Mouse (Mus musculus): Measurements from ENCODE around the gene Exoc6b. TPM values are rescaled to one million over a fixed set of nuclear protein-coding genes. Genes with fewer than 3 reads are reported as not detected.

Gene Exoc6b
- polyA plus RNA-seq (2012; rRNA removed) = 14.0 and 16.8 TPM in 2 replicates

GRCm38 (mm10) chr6:85069023-85069985, at the start of gene Exoc6b:
TSS of gene Exoc6b (minus strand) at chr6:85069513.

GRCm38 (mm10) chr6:84593693-84594092, 475.6 kb downstream of the Exoc6b start, which contains the start of gene Cyp26b1:
TSS of gene Cyp26b1 (minus strand) at chr6:84593908.

Other genes starting within 250 kb of the Exoc6b start
- gene Spr, start 68.3 kb upstream of the Exoc6b start, polyA plus RNA-seq (2012; rRNA removed) = 17.1 and 26.7 TPM in 2 replicates
- 13.8 and 22.6 TPM in 2 replicates for gene Emx1, start 117.9 kb upstream of the Exoc6b start, polyA plus RNA-seq (2012; rRNA removed)

Data from central nervous system, embryonic 11.5 days (tissue).